Mouse (Mus musculus) embryonic facial prominence, embryonic 15.5 days (tissue): ENCODE data around the gene Abi3. TPM values are rescaled to one million over a fixed set of nuclear protein-coding genes. Genes with fewer than 3 reads are reported as not detected.

Source experiments
- ATAC-seq: fragments of 200-750 bp; cut with Nextera tagmentation; 2 replicates; pipeline ENCODE4 v1.8.0; 2017; ENCODE audit warnings: low read depth, moderate TSS enrichment; ENCODE audit not compliant: insufficient number of reproducible peaks, low FRiP score, low TSS enrichment
- H3K27ac ChIP-seq: fragments of 300-500 bp; sonication (generic); replicated peaks from 2 replicates; pipeline ENCODE4 v1.5.1; 2015; ENCODE audit warnings: mild to moderate bottlenecking, inconsistent platforms
- H3K27me3 ChIP-seq: fragments of 300-500 bp; sonication (generic); 2 replicates; pipeline ENCODE4 v1.6.1; 2015; ENCODE audit warnings: inconsistent platforms
- H3K36me3 ChIP-seq: fragments of 300-500 bp; sonication (generic); 2 replicates; pipeline ENCODE4 v1.6.1; 2015; ENCODE audit warnings: mild to moderate bottlenecking, inconsistent platforms
- H3K4me1 ChIP-seq: fragments of 300-500 bp; sonication (generic); 2 replicates; pipeline ENCODE4 v1.6.1; 2015; ENCODE audit warnings: inconsistent platforms
- H3K4me2 ChIP-seq: fragments of 300-500 bp; sonication (generic); replicated peaks from 2 replicates; pipeline ENCODE4 v1.6.1; 2015; ENCODE audit warnings: mild to moderate bottlenecking, inconsistent platforms
- H3K4me3 ChIP-seq: fragments of 300-500 bp; sonication (generic); replicated peaks from 2 replicates; pipeline ENCODE4 v1.5.1; 2015; ENCODE audit warnings: mild to moderate bottlenecking, inconsistent platforms
- H3K9ac ChIP-seq: fragments of 300-500 bp; sonication (generic); 2 replicates; pipeline ENCODE4 v1.6.1; 2015; ENCODE audit warnings: inconsistent platforms
- H3K9me3 ChIP-seq: fragments of 300-500 bp; sonication (generic); replicated peaks from 2 replicates; pipeline ENCODE4 v1.6.1; 2016; ENCODE audit warnings: inconsistent platforms
- WGBS: fragments of 180-500 bp; shearing (Covaris S2); methylation state at CpG from one replicate; pipeline ENCODE4 v1.1.7; 2015; 5-methylcytosine and 5-hydroxymethylcytosine counted together
- polyA plus RNA-seq: library from polyadenylated mRNA; unstranded; fragments of >200 nt; fragmentation: Nextera tagmentation; extraction: Ambion mirVana; gene quantifications from 2 replicates; pipeline ENCODE4 v1.2.1, GENCODE M21; 2015

The Abi3 gene
- polyA plus RNA-seq, 1 experiment from 2014 or later = 9.0 TPM

DNA sequence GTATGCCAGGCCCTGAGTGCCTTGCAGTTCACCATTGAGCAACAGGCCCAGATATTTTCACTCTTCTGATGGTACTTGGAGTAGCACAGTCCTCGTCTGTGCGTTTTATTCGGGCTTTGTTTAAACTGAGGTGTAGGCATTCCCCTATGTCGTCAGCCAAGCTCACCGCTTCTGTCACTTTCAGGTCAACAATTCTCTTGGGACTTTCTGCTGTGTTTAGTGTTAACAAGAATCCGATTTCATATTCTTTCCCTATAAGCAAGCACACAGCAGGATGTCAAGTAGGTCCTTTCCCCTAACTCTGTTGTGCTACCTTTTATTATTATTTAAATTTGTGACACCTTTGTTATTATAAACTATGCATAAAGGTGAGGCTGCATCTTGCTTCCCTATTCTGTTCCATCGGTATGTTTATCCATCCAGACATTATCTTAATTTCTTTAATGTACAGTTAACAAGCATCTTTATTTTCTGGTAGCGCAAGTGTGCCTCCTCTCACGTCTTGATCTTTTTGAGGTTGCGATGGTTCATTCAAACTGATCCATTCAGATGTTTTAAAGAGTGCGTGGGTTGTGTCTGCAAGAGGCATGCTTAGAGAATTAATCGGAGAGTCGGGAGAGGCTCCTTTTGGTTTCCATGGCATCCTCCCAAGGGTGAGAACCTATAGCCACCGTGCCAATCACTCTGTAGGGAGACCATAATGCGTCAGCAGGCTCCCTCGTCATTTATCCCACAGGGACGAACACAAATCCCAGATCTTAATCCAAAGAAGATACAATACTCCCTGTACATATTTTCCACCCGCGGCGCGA, 15.6 kb upstream of the Abi3 start:
- Histone ChIP-seq H3K4me1 (peaks cover 8% of the 10 kb centered on the region), H3K9me3 (no peaks in the 10 kb centered on the region), H3K4me2 (peak overlapping the region; percentile 84), H3K4me3 (peak overlapping the region; percentile 63), H3K27ac (peak overlapping the region; percentile 97), H3K9ac (peak overlapping the region; percentile 66), H3K36me3 (no peaks in the 10 kb centered on the region), H3K27me3 (no peaks in the 10 kb centered on the region)
- ATAC-seq = peak; percentile 16; the same call in 1 of the 2 replicates
- WGBS = 19% methylated on average over 21 of the region's 21 CpGs

DNA sequence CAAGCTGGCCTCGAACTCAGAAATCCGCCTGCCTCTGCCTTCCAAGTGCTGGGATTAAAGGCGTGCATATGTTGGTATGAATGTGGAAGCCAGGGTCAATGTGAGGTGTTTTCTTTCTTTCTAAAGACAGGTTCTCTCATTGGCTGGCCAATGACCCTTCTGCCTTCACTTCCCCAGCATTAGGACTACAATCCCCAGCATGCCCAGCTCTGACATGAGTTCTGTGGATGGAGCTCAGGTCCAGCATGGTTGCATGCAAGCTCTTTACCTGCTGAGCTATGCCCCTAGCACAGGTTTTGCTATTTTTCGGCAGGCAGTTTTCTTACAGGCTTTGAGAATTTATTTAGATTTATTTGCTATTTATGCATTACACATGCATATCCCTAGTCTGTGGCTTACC, 15.0 kb upstream of the Abi3 start:
- peaks cover 8% of the 10 kb centered on the region for H3K4me1 ChIP-seq
- WGBS = 79% methylated on average over 4 of the region's 4 CpGs
- ATAC-seq = no peak
- H3K27ac ChIP-seq = no peak overlapping the region
- no peak overlapping the region for H3K9ac ChIP-seq
- H3K27me3 ChIP-seq = 0 out of 2 replicates have a peak, but pooled peaks cover 4% of the 10 kb centered on the region
- H3K36me3 ChIP-seq = no peaks in the 10 kb centered on the region
- H3K9me3 ChIP-seq = no peaks in the 10 kb centered on the region
- H3K4me2 ChIP-seq = no peak overlapping the region
- no peak overlapping the region for H3K4me3 ChIP-seq

DNA sequence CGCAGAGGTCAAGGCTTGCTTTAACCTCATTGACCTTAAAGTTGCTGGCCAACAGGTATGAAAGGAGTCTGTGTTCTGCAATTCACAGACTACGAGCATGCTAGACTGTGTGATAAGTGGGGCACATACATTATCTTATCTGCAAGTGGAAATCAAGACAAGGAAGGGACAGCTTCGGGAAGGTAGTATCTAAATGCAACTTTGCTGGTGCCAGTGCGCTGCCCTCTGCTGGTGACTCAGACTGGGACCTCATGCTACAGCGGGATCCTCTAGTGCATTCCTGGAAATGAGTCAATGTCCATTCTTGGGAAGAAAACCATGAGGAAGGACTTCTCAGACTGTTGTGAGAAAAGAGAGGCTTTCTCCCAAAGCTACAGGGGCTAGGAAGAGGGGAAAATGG, 11.4 kb upstream of the Abi3 start:
- ATAC-seq = no peak
- no peak overlapping the region for H3K9ac ChIP-seq
- H3K4me2 ChIP-seq = no peak overlapping the region
- H3K27me3 ChIP-seq = 0 out of 2 replicates have a peak, but pooled peaks cover 4% of the 10 kb centered on the region
- 55% methylated on average over 5 of the region's 5 CpGs for WGBS
- H3K36me3 ChIP-seq = no peaks in the 10 kb centered on the region
- no peak overlapping the region for H3K27ac ChIP-seq
- H3K4me3 ChIP-seq = no peak overlapping the region
- no peaks in the 10 kb centered on the region for H3K4me1 ChIP-seq
- no peaks in the 10 kb centered on the region for H3K9me3 ChIP-seq

GRCm38 (mm10) chr11:95850898-95851297, 8.6 kb upstream of the Abi3 start:
- 74% methylated on average over 2 of the region's 2 CpGs for WGBS
- H3K36me3 ChIP-seq = no peaks in the 10 kb centered on the region
- H3K4me1 ChIP-seq = no peaks in the 10 kb centered on the region
- H3K4me3 ChIP-seq = no peak overlapping the region
- H3K9ac ChIP-seq = no peak overlapping the region
- 0 out of 2 replicates have a peak, but pooled peaks cover 4% of the 10 kb centered on the region for H3K27me3 ChIP-seq
- H3K4me2 ChIP-seq = no peak overlapping the region
- ATAC-seq = no peak
- no peaks in the 10 kb centered on the region for H3K9me3 ChIP-seq
- no peak overlapping the region for H3K27ac ChIP-seq

DNA sequence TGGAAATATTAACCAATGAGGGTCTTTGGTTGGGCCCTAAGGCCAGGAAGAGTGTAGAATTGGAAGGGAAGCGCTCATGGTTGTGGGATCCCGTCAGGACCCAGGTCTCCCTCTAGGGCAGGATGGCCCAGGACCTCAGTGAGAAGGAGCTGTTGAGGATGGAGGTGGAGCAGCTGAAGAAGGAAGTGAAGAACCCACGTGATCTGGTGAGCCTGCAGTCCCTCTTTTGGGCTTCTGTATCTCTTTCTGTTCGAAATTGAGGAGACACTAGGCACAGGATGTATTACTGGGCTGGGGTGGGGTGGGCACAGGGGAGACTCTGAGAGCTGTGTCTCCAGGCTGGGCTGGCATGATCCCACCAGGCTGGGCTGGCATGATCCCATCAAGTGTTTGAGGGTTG, 2.7 kb upstream of the Abi3 start:
- WGBS = 59% methylated on average over 4 of the region's 4 CpGs
- Histone ChIP-seq H3K27me3 (peaks cover 16% of the 10 kb centered on the region; the same call in 1 of the 2 replicates), H3K27ac (no peak overlapping the region), H3K36me3 (no peaks in the 10 kb centered on the region), H3K4me3 (no peak overlapping the region), H3K9ac (no peak overlapping the region), H3K4me2 (no peak overlapping the region), H3K9me3 (no peaks in the 10 kb centered on the region), H3K4me1 (peaks cover 13% of the 10 kb centered on the region)
- no peak for ATAC-seq

DNA sequence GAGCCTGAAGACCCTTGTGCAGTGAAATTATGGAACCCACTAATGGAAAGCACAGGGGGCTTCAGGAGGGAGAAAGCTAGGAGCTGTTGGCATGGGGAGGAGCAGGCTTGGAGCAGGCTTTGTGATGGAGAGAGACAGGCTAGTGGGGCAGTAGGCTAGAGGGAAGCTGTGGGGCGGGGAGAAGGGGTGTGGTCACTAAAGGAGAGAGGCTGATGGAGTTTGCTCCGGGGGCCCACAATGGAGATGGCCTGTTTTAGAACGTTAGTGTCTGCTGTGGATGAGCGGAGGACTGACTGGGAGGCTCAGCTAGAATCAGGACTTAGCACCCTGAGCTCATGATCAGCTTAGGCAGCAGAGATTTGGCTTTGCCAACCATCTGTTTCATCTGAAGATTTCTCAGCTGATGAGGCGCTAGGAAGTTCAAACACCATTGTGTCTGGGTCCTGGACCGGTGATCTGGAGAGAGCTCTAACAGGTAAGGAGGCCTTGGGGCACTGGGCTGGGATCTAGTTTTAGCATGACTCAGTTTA, 1.2 kb upstream of the Abi3 start:
- H3K9me3 ChIP-seq = no peaks in the 10 kb centered on the region
- no peak for ATAC-seq
- H3K4me1 ChIP-seq = peaks cover 13% of the 10 kb centered on the region
- H3K27ac ChIP-seq = no peak overlapping the region
- no peaks in the 10 kb centered on the region for H3K36me3 ChIP-seq
- 61% methylated on average over 6 of the region's 6 CpGs for WGBS
- 0 out of 2 replicates have a peak overlapping the region, but pooled peaks have one; percentile 1 for H3K4me3 ChIP-seq
- H3K9ac ChIP-seq = no peak overlapping the region
- no peak overlapping the region for H3K4me2 ChIP-seq
- H3K27me3 ChIP-seq = peaks cover 16% of the 10 kb centered on the region; the same call in 1 of the 2 replicates

DNA sequence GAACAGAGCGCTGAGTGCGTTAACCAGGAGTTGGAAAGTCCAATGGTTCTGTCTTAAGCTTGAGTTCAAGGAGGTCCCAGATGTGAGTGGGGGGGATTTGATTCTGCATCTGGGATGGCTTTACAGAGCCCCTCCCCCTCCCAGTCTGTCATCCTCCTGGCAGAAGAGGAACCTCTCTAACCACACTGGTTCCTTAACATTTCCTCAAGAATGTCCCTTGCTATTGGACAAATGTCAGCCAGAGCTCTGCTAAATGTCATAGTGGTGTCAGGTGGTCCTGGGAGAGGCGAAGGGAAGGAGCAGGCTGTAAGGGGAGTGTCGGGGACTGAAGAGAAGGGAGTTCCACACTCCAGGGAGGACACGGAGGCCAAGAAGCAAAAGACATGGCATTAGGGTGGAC, 677 bp upstream of the Abi3 start:
- H3K9me3 ChIP-seq = no peaks in the 10 kb centered on the region
- no peak for ATAC-seq
- no peaks in the 10 kb centered on the region for H3K36me3 ChIP-seq
- 0 out of 2 replicates have a peak overlapping the region, but pooled peaks have one; percentile 22 for H3K27ac ChIP-seq
- no peak overlapping the region for H3K9ac ChIP-seq
- H3K27me3 ChIP-seq = peaks cover 16% of the 10 kb centered on the region; the same call in 1 of the 2 replicates
- no peak overlapping the region for H3K4me3 ChIP-seq
- H3K4me1 ChIP-seq = peaks cover 13% of the 10 kb centered on the region
- 64% methylated on average over 5 of the region's 5 CpGs for WGBS
- H3K4me2 ChIP-seq = no peak overlapping the region

- peak overlapping the region; percentile 19 for H3K4me3 ChIP-seq
- H3K4me1 ChIP-seq = peaks cover 28% of the 10 kb centered on the region
- no peaks in the 10 kb centered on the region for H3K9me3 ChIP-seq
- peak overlapping the region; percentile 11; the same call in 1 of the 2 replicates for H3K4me2 ChIP-seq
- 59% methylated on average over 10 of the region's 10 CpGs for WGBS
- H3K9ac ChIP-seq = no peak overlapping the region
- no peaks in the 10 kb centered on the region for H3K36me3 ChIP-seq
- H3K27me3 ChIP-seq = peaks cover 23% of the 10 kb centered on the region
- ATAC-seq = no peak
- no peak overlapping the region; the same call in 1 of the 2 replicates for H3K27ac ChIP-seq
These were observed 812 bp downstream of the Abi3 start for GRCm38 (mm10) chr11:95841498-95841830.

DNA sequence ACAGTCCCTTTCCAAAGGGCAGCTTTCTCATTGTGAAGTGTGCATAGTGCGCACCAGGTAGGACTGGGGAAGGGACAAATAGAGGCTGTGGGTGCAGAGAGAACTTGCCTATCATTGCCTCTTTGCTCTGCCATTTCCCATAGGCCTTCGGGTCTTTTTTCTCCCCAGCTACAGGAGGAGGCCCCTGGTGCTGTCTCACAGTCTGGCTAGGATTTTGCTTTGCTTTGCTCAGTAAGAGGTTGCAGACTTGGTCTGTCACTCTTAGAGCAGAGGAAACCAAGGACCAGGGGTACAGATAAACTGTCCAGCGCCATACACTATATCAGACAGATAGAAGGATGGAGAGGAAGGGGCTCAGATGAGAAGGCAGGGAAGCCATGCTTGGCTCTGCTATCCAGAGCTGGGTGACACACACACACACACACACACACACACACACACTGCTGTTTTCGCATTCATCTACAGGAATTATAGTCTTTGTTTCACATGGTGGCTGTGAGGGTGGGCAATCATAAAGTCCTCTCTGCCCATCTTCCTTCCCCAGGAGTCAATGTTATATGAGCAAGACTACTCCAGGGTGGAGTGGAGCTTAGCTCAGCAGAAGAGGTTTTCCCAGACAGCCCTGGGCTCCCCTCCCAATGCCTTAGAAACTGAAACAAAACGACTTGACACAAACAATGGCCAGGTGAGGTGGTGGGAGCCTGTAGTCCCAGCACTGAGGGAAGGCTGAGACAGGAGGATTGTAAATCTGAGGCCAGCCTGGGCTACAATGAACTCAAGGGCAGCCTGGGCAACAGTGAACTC, 1.4 kb downstream of the Abi3 start:
- peak overlapping the region; percentile 19 for H3K4me3 ChIP-seq
- peaks cover 34% of the 10 kb centered on the region for H3K4me1 ChIP-seq
- H3K36me3 ChIP-seq = no peaks in the 10 kb centered on the region
- WGBS = 77% methylated on average over 5 of the region's 5 CpGs
- H3K27ac ChIP-seq = no peak overlapping the region
- no peak overlapping the region for H3K9ac ChIP-seq
- H3K9me3 ChIP-seq = no peaks in the 10 kb centered on the region
- H3K27me3 ChIP-seq = peaks cover 29% of the 10 kb centered on the region
- peak overlapping the region; percentile 11; the same call in 1 of the 2 replicates for H3K4me2 ChIP-seq
- ATAC-seq = no peak

DNA sequence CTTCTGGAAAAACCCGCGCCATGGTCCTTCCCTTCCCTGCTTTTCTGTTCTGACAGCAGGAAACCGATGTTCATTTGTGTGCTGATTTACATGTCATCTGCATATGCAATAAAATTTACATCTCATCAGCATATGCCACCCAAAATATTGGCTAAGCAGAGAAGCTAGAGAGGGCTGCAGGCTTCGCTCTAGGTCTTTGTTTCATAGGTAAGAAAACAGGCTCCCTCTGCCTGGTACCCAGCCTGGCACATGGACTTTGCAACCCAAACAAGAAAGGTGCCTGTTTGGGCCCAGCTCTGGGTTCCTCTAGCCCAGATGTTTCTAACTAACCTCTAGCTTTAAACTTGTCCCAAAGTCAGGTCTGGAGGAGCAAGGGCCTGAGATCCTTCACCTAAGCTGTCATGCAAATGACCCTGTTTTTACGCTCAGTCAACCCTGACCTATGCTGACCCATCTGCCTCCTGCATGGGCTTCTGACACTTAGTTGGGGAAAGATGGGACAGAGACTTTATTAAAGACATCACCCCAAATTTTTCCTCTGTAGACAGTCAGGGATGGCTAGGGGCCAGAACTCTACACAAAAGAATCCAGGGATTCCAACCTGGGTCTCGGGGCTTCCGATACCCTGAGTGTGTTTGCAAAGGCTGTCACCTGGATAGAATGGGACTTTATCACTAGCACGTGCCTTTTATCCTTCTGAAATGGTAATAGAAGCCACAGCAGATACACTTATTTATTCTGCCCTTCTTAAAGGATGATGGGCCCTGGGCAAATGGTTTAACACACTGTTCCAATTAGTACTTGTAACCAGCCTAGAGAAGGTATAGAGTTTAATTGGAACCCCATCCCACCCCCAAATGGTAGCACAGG, 3.0 kb downstream of the Abi3 start:
- no peak for ATAC-seq
- no peaks in the 10 kb centered on the region for H3K9me3 ChIP-seq
- H3K27ac ChIP-seq = no peak overlapping the region
- no peak overlapping the region for H3K4me3 ChIP-seq
- H3K4me1 ChIP-seq = peaks cover 40% of the 10 kb centered on the region
- 75% methylated on average over 8 of the region's 8 CpGs for WGBS
- no peaks in the 10 kb centered on the region for H3K36me3 ChIP-seq
- H3K9ac ChIP-seq = no peak overlapping the region
- no peak overlapping the region for H3K4me2 ChIP-seq
- H3K27me3 ChIP-seq = peaks cover 42% of the 10 kb centered on the region
